ENCODE assay signal across 8 mouse cellular contexts in genomic region chr2:168601491-168602386, GRCm38 (mm10). TPM values are rescaled to one million over a fixed set of nuclear protein-coding genes. Genes with fewer than 3 reads are reported as not detected.
A peak's percentile ranks its signal among the peaks of the same experiment; 100 is the strongest.
DNase-seq lines count a peak whose midpoint lies in the region; ATAC-seq and TF ChIP-seq lines count a peak whose summit lies in the region.

Gene Nfatc2 (minus strand): TSS chr2:168601657.

- peak within 1 kb of the TSS; percentile 59 for H3K4me3 ChIP-seq in ES-Bruce4 (ENCODE audit: low read depth, low read length)
- H3K4me3 ChIP-seq in forebrain, embryonic 16.5 days (replicated peaks; ENCODE audit: low read length), result peak within 1 kb of the TSS; percentile 50
- H3K4me3 ChIP-seq in liver, embryonic 15.5 days (replicated peaks), result peak within 1 kb of the TSS; percentile 20; the same call in 1 of the 2 replicates
- peak within 1 kb of the TSS; percentile 45 for H3K4me3 ChIP-seq in olfactory bulb, adult 2 months (ENCODE audit: insufficient read depth, low read depth, low read length)

- H3K4me2 ChIP-seq in forebrain, embryonic 16.5 days (ENCODE audit: low read length), result peak within 1 kb of the TSS; percentile 76
- peak within 1 kb of the TSS; percentile 33 for H3K4me2 ChIP-seq in liver, embryonic 15.5 days

- peak; percentile 81 for ATAC-seq in forebrain, embryonic 16.5 days
- no peak for ATAC-seq in liver, embryonic 15.5 days (ENCODE audit: insufficient read depth)
- ATAC-seq in erythroid progenitor cell, adult 5-6 weeks (replicated peaks; ENCODE audit: low FRiP score, poor library complexity, severe bottlenecking), result no peak

- peak; percentile 47 for DNase-seq in cerebellum, adult 11 months
- peak; percentile 88 to 90 for DNase-seq in heart, postnatal 14 days
- peak; percentile 84 to 90 for DNase-seq in kidney, postnatal 4 days

- H3K4me1 ChIP-seq in ES-Bruce4 (ENCODE audit: control insufficient read depth, insufficient read depth, low read length), result no peaks in the 10 kb centered on the region
- peaks cover 27% of the 10 kb centered on the region for H3K4me1 ChIP-seq in forebrain, embryonic 16.5 days (replicated peaks; ENCODE audit: control insufficient read depth, insufficient read depth, low read length)
- H3K4me1 ChIP-seq in liver, embryonic 15.5 days (replicated peaks), result no peaks in the 10 kb centered on the region; the same call in 1 of the 2 replicates
- peaks cover 44% of the 10 kb centered on the region for H3K4me1 ChIP-seq in olfactory bulb, adult 2 months (ENCODE audit: control insufficient read depth, insufficient read depth, low read length)

- H3K27me3 ChIP-seq in ES-Bruce4 (ENCODE audit: control insufficient read depth, insufficient read depth, low read length, poor library complexity, severe bottlenecking), result no peaks in the 10 kb centered on the region; the same call in 1 of the 2 replicates
- H3K27me3 ChIP-seq in forebrain, embryonic 16.5 days (replicated peaks; ENCODE audit: control insufficient read depth, insufficient read depth, low read length), result peaks cover 20% of the 10 kb centered on the region
- peaks cover 67% of the 10 kb centered on the region for H3K27me3 ChIP-seq in liver, embryonic 15.5 days

- TF ChIP-seq EP300 in ES-Bruce4 (IDR thresholded peaks at IDR 0.05; ENCODE audit: insufficient read depth, low read depth, low read length), result no peak

- no peak for TF ChIP-seq POLR2A in ES-Bruce4 (IDR thresholded peaks at IDR 0.05; ENCODE audit: insufficient read depth, low read length)
- TF ChIP-seq POLR2A in olfactory bulb, adult 2 months (IDR thresholded peaks at IDR 0.05; ENCODE audit: insufficient read depth, low read depth, low read length), result no peak

- H3K27ac ChIP-seq in ES-Bruce4 (ENCODE audit: insufficient read depth, low read length), result no peak within 1 kb of the TSS
- no peak within 1 kb of the TSS for H3K27ac ChIP-seq in forebrain, embryonic 16.5 days (ENCODE audit: low read length)
- H3K27ac ChIP-seq in liver, embryonic 15.5 days (replicated peaks), result no peak within 1 kb of the TSS
- no peak within 1 kb of the TSS for H3K27ac ChIP-seq in olfactory bulb, adult 2 months (ENCODE audit: insufficient read depth, low read depth, low read length)

- TF ChIP-seq CTCF in ES-Bruce4 (IDR thresholded peaks at IDR 0.05; ENCODE audit: low read depth, low read length), result no peak
- TF ChIP-seq CTCF in olfactory bulb, adult 2 months (IDR thresholded peaks at IDR 0.05; ENCODE audit: insufficient read depth, low read depth, low read length), result no peak

- H3K36me3 ChIP-seq in ES-Bruce4 (ENCODE audit: control insufficient read depth, insufficient read depth, low read length, poor library complexity, severe bottlenecking), result no peaks in the 10 kb centered on the region
- H3K36me3 ChIP-seq in forebrain, embryonic 16.5 days (ENCODE audit: control insufficient read depth, insufficient read depth), result no peaks in the 10 kb centered on the region
- no peaks in the 10 kb centered on the region for H3K36me3 ChIP-seq in liver, embryonic 15.5 days (replicated peaks)

- no peaks in the 10 kb centered on the region for H3K9me3 ChIP-seq in ES-Bruce4 (replicated peaks; ENCODE audit: control insufficient read depth, insufficient read depth, low read length, poor library complexity, severe bottlenecking)
- H3K9me3 ChIP-seq in forebrain, embryonic 16.5 days (ENCODE audit: control insufficient read depth, low read length), result no peaks in the 10 kb centered on the region
- H3K9me3 ChIP-seq in liver, embryonic 15.5 days (replicated peaks), result no peaks in the 10 kb centered on the region

- H3K9ac ChIP-seq in ES-Bruce4 (ENCODE audit: low read depth, poor library complexity, severe bottlenecking), result peak within 1 kb of the TSS; percentile 1
- H3K9ac ChIP-seq in forebrain, embryonic 16.5 days (replicated peaks; ENCODE audit: low read depth, low read length), result peak within 1 kb of the TSS; percentile 61
- no peak within 1 kb of the TSS for H3K9ac ChIP-seq in liver, embryonic 15.5 days

- intact Hi-C loops in heart, postnatal 14 days (cut with DNase I), result loop anchor here (5.0 kb wide), 1 partner anchor 74 kb away; no protein-coding TSS in a partner anchor

- under 1% methylated on average over 56 of the region's 56 CpGs for WGBS in forebrain, embryonic 16.5 days
- WGBS in liver, embryonic 15.5 days (ENCODE audit: insufficient replicate concordance), result 3% methylated on average over 56 of the region's 56 CpGs
- WGBS in olfactory bulb, adult 2 months, result under 1% methylated on average over 55 of the region's 56 CpGs

RNA-seq across cellular contexts. Expression of gene Nfatc2, which starts in this region (rescaled TPM):
- 7.8 and 8.7 TPM in 2 replicates for polyA plus RNA-seq in ES-Bruce4 (2011; ENCODE audit: insufficient read depth, insufficient read length, low read depth, missing spikeins)
- polyA plus RNA-seq in forebrain, embryonic 16.5 days (2015; fragmentation: Nextera tagmentation; extraction: Ambion mirVana), result 1.8 and 2.0 TPM in 2 replicates
- 10 to 100 TPM; 15.9 to 17.8 TPM for total RNA-seq in heart, postnatal 14 days (2021)
- 0.23 and 0.36 TPM in 2 replicates for polyA plus RNA-seq in liver, embryonic 15.5 days (2015; fragmentation: Nextera tagmentation; extraction: Ambion mirVana)
- not detected in 2 replicates for polyA plus RNA-seq in olfactory bulb, adult 2 months (2012; ENCODE audit: insufficient read depth, insufficient read length, low replicate concordance, missing spikeins)
- 2.5 and 3.8 TPM in 2 replicates for total RNA-seq in erythroid progenitor cell, adult 5-6 weeks (2015; ENCODE audit: low replicate concordance)
- total RNA-seq in erythroid progenitor cell, adult 5-6 weeks (2017; ENCODE audit: low replicate concordance), result 0.13 and 0.61 TPM in 2 replicates
